Mouse (Mus musculus): ENCODE measurements around the gene Rnf31. TPM values are rescaled to one million over a fixed set of nuclear protein-coding genes. Genes with fewer than 3 reads are reported as not detected.

Rnf31 gene
- polyA plus RNA-seq, 1 experiment from 2014 or later: 17.7 TPM

- Histone ChIP-seq H3K27ac (ENCODE audit: low read depth, low read length) (no peak overlapping the region), H3K9me3 (ENCODE audit: control insufficient read depth, low read length) (no peaks in the 10 kb centered on the region), H3K4me3 (ENCODE audit: low read length) (no peak overlapping the region), H3K4me2 (replicated peaks; ENCODE audit: low read depth, low read length) (no peak overlapping the region), H3K4me1 (ENCODE audit: control insufficient read depth, insufficient read depth, low read length) (no peaks in the 10 kb centered on the region), H3K27me3 (ENCODE audit: control insufficient read depth, insufficient read depth, low read length) (no peaks in the 10 kb centered on the region), H3K9ac (ENCODE audit: low read depth, low read length) (no peak overlapping the region), H3K36me3 (ENCODE audit: control insufficient read depth, insufficient read depth, low read length) (peaks cover 95% of the 10 kb centered on the region)
- WGBS: 77% methylated on average over 27 of the region's 27 CpGs
- ATAC-seq (ENCODE audit: low FRiP score, low TSS enrichment): no peak
Measured at GRCm38 (mm10) chr14:55628077-55628827, 36.7 kb downstream of the Rnf31 start.

- Histone ChIP-seq H3K36me3 (ENCODE audit: control insufficient read depth, insufficient read depth, low read length) (peaks cover 99% of the 10 kb centered on the region), H3K9me3 (ENCODE audit: control insufficient read depth, low read length) (no peaks in the 10 kb centered on the region), H3K4me1 (ENCODE audit: control insufficient read depth, insufficient read depth, low read length) (no peaks in the 10 kb centered on the region; the same call in 1 of the 2 replicates), H3K27me3 (ENCODE audit: control insufficient read depth, insufficient read depth, low read length) (no peaks in the 10 kb centered on the region), H3K27ac (ENCODE audit: low read depth, low read length) (no peak overlapping the region), H3K4me3 (ENCODE audit: low read length) (no peak overlapping the region), H3K9ac (ENCODE audit: low read depth, low read length) (no peak overlapping the region), H3K4me2 (replicated peaks; ENCODE audit: low read depth, low read length) (no peak overlapping the region)
- ATAC-seq (ENCODE audit: low FRiP score, low TSS enrichment): no peak
- 66% methylated on average over 5 of the region's 5 CpGs for WGBS
Measured at GRCm38 (mm10) chr14:55629312-55629711, 37.8 kb downstream of the Rnf31 start.

GRCm38 (mm10) chr14:55634874-55635522, 43.5 kb downstream of the Rnf31 start:
- peak overlapping the region; percentile 69; the same call in 1 of the 2 replicates for H3K27ac ChIP-seq (ENCODE audit: low read depth, low read length)

GRCm38 (mm10) chr14:55635523-55636007, 44.1 kb downstream of the Rnf31 start, which contains the start of gene Ipo4:
Gene Ipo4, minus strand, starts transcription at chr14:55635957.
- H3K4me2 ChIP-seq (replicated peaks; ENCODE audit: low read depth, low read length): peak within 1 kb of the TSS; percentile 93
- peak; percentile 88 for ATAC-seq (ENCODE audit: low FRiP score, low TSS enrichment)
- H3K9me3 ChIP-seq (ENCODE audit: control insufficient read depth, low read length): no peaks in the 10 kb centered on the region
- H3K27me3 ChIP-seq (ENCODE audit: control insufficient read depth, insufficient read depth, low read length): no peaks in the 10 kb centered on the region
- 2% methylated on average over 33 of the region's 33 CpGs for WGBS
- peak within 1 kb of the TSS; percentile 69; the same call in 1 of the 2 replicates for H3K27ac ChIP-seq (ENCODE audit: low read depth, low read length)
- H3K4me1 ChIP-seq (ENCODE audit: control insufficient read depth, insufficient read depth, low read length): peaks cover 12% of the 10 kb centered on the region
- peak within 1 kb of the TSS; percentile 75 for H3K9ac ChIP-seq (ENCODE audit: low read depth, low read length)
- peaks cover 82% of the 10 kb centered on the region for H3K36me3 ChIP-seq (ENCODE audit: control insufficient read depth, insufficient read depth, low read length)
- peak within 1 kb of the TSS; percentile 80 for H3K4me3 ChIP-seq (ENCODE audit: low read length)

More at GRCm38 (mm10) chr14:55634874-55635522, 43.5 kb downstream of the Rnf31 start:
- 3% methylated on average over 22 of the region's 23 CpGs for WGBS
- Histone ChIP-seq H3K9ac (ENCODE audit: low read depth, low read length) (peak overlapping the region; percentile 75), H3K36me3 (ENCODE audit: control insufficient read depth, insufficient read depth, low read length) (peaks cover 82% of the 10 kb centered on the region), H3K4me3 (ENCODE audit: low read length) (peak overlapping the region; percentile 80), H3K4me1 (ENCODE audit: control insufficient read depth, insufficient read depth, low read length) (peaks cover 12% of the 10 kb centered on the region), H3K27me3 (ENCODE audit: control insufficient read depth, insufficient read depth, low read length) (no peaks in the 10 kb centered on the region), H3K4me2 (replicated peaks; ENCODE audit: low read depth, low read length) (peak overlapping the region; percentile 93), H3K9me3 (ENCODE audit: control insufficient read depth, low read length) (no peaks in the 10 kb centered on the region)
- peak; percentile 74 for ATAC-seq (ENCODE audit: low FRiP score, low TSS enrichment)

- H3K4me3 ChIP-seq (ENCODE audit: low read length): no peak within 1 kb of the TSS
- no peaks in the 10 kb centered on the region for H3K9me3 ChIP-seq (ENCODE audit: control insufficient read depth, low read length)
- no peak within 1 kb of the TSS for H3K27ac ChIP-seq (ENCODE audit: low read depth, low read length)
- H3K9ac ChIP-seq (ENCODE audit: low read depth, low read length): no peak within 1 kb of the TSS
- no peak within 1 kb of the TSS for H3K4me2 ChIP-seq (replicated peaks; ENCODE audit: low read depth, low read length)
- H3K27me3 ChIP-seq (ENCODE audit: control insufficient read depth, insufficient read depth, low read length): no peaks in the 10 kb centered on the region
- H3K36me3 ChIP-seq (ENCODE audit: control insufficient read depth, insufficient read depth, low read length): peaks cover 70% of the 10 kb centered on the region
- WGBS: 93% methylated on average over 9 of the region's 9 CpGs
- no peak for ATAC-seq (ENCODE audit: low FRiP score, low TSS enrichment)
- peaks cover 16% of the 10 kb centered on the region for H3K4me1 ChIP-seq (ENCODE audit: control insufficient read depth, insufficient read depth, low read length)
Measured at GRCm38 (mm10) chr14:55637795-55638194, 46.3 kb downstream of the Rnf31 start, which contains the start of gene Gm49378. Gene Gm49378, minus strand, starts transcription at chr14:55637895.

GRCm38 (mm10) chr14:55640816-55641215, 49.3 kb downstream of the Rnf31 start:
- Histone ChIP-seq H3K4me2 (replicated peaks; ENCODE audit: low read depth, low read length) (no peak overlapping the region), H3K4me1 (ENCODE audit: control insufficient read depth, insufficient read depth, low read length) (peaks cover 22% of the 10 kb centered on the region), H3K9ac (ENCODE audit: low read depth, low read length) (no peak overlapping the region), H3K27ac (ENCODE audit: low read depth, low read length) (no peak overlapping the region), H3K36me3 (ENCODE audit: control insufficient read depth, insufficient read depth, low read length) (peaks cover 55% of the 10 kb centered on the region), H3K9me3 (ENCODE audit: control insufficient read depth, low read length) (no peaks in the 10 kb centered on the region), H3K4me3 (ENCODE audit: low read length) (no peak overlapping the region), H3K27me3 (ENCODE audit: control insufficient read depth, insufficient read depth, low read length) (no peaks in the 10 kb centered on the region)
- WGBS: 96% methylated on average over 14 of the region's 14 CpGs
- ATAC-seq (ENCODE audit: low FRiP score, low TSS enrichment): no peak

GRCm38 (mm10) chr14:55641291-55641690, 49.8 kb downstream of the Rnf31 start:
- H3K27ac ChIP-seq (ENCODE audit: low read depth, low read length): no peak overlapping the region
- no peak overlapping the region for H3K4me2 ChIP-seq (replicated peaks; ENCODE audit: low read depth, low read length)
- H3K27me3 ChIP-seq (ENCODE audit: control insufficient read depth, insufficient read depth, low read length): no peaks in the 10 kb centered on the region
- ATAC-seq (ENCODE audit: low FRiP score, low TSS enrichment): no peak
- WGBS: 95% methylated on average over 13 of the region's 13 CpGs
- H3K36me3 ChIP-seq (ENCODE audit: control insufficient read depth, insufficient read depth, low read length): peaks cover 55% of the 10 kb centered on the region
- peaks cover 17% of the 10 kb centered on the region for H3K4me1 ChIP-seq (ENCODE audit: control insufficient read depth, insufficient read depth, low read length)
- no peaks in the 10 kb centered on the region for H3K9me3 ChIP-seq (ENCODE audit: control insufficient read depth, low read length)
- H3K9ac ChIP-seq (ENCODE audit: low read depth, low read length): no peak overlapping the region
- H3K4me3 ChIP-seq (ENCODE audit: low read length): no peak overlapping the region

GRCm38 (mm10) chr14:55642679-55643059, 51.2 kb downstream of the Rnf31 start:
- Histone ChIP-seq H3K27me3 (ENCODE audit: control insufficient read depth, insufficient read depth, low read length) (no peaks in the 10 kb centered on the region), H3K4me2 (replicated peaks; ENCODE audit: low read depth, low read length) (peak overlapping the region; percentile 74)
- peak; percentile 40; the same call in 1 of the 2 replicates for ATAC-seq (ENCODE audit: low FRiP score, low TSS enrichment)

More at GRCm38 (mm10) chr14:55642679-55643059, 51.2 kb downstream of the Rnf31 start:
- H3K4me3 ChIP-seq (ENCODE audit: low read length): peak overlapping the region; percentile 58
- H3K4me1 ChIP-seq (ENCODE audit: control insufficient read depth, insufficient read depth, low read length): peaks cover 16% of the 10 kb centered on the region
- H3K27ac ChIP-seq (ENCODE audit: low read depth, low read length): peak overlapping the region; percentile 92
- peak overlapping the region; percentile 93 for H3K9ac ChIP-seq (ENCODE audit: low read depth, low read length)
- H3K9me3 ChIP-seq (ENCODE audit: control insufficient read depth, low read length): no peaks in the 10 kb centered on the region
- peaks cover 48% of the 10 kb centered on the region for H3K36me3 ChIP-seq (ENCODE audit: control insufficient read depth, insufficient read depth, low read length)
- 17% methylated on average over 8 of the region's 8 CpGs for WGBS

Measured in kidney, embryonic 14.5 days (tissue).